Mouse (Mus musculus): Measurements from ENCODE around the gene Rala.
A peak's percentile ranks its signal among the peaks of the same experiment; 100 is the strongest.
"Not testable (repeated sequence)": the region's sequence is repeated elsewhere in the genome, so short reads cannot be mapped to it uniquely, and the experiment has no call there.

The Rala gene

GRCm38 (mm10) chr13:17944078-17944917 lies at the start of gene Rala:
Gene Rala (minus strand): TSS chr13:17944239.
- DNase-seq, result peak; percentile 95

- no peak for DNase-seq
Observed at GRCm38 (mm10) chr13:17993515-17993847, 49.4 kb upstream of the Rala start.

DNA sequence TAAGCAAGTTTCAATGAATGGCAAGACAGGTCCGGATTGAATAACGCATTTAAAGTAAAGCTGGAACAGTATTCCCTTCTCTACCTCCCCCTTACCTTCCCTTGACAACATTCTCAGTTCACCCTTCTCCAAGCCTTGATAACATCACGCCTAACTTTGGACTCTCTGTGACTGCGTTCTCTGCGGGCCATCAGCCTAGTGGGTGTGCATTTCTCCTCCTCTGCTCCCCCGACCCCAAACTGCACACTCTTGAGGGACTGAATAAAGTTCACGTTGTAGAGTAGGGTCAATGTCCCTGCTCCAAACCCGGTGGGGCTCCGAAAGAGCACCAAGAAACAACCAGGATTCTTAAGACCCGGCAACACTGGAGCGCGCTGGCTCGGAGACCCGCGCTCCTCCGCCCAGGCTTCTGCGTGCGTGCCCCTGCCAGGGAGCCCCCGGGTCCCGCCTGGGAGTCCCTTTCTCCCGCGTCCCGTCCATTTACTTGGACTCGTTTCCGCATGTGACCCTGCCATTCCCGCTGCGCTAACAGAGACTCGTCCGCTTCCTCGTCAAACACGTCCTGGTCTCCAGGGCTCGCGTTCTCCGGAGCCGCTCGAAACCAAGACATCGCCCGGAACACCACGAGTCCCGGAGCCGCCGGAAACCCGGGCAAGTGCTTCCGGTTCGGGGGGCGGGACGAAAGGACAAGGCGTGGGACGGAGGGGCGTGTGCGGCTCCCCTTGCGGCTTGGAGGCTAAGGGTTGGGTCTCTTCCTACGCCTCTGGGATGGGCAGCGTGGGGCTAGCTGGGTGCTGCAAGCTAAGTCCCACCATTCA lies 48.9 kb upstream of the Rala start, which contains the start of gene Yae1d1:
Yae1d1 (minus strand) TSS at position 653 of the 818 bp plus-strand sequence.
- peak; percentile 96 for DNase-seq

DNA sequence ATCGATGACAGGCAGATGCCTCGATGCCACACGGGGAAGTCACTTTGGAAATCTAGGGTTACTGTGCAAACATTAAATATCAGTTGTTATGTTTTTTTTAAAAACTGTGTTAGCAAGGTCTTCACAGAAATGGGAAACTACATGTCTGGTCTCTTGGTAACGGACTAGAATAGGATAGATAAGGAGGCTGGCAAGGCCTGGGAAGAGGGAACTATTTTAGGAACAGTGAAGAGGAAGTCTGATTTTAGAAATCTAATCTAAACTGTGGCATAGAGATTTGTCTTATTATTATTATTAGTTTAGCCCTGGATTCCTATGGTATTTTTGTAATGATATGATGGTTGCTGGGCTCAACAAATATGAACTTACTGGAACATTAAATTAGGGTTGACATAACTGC lies 48.0 kb upstream of the Rala start:
- no peak for DNase-seq

- DNase-seq, result peak; percentile 46
Observed at GRCm38 (mm10) chr13:17983194-17983593, 39.2 kb upstream of the Rala start.

DNA sequence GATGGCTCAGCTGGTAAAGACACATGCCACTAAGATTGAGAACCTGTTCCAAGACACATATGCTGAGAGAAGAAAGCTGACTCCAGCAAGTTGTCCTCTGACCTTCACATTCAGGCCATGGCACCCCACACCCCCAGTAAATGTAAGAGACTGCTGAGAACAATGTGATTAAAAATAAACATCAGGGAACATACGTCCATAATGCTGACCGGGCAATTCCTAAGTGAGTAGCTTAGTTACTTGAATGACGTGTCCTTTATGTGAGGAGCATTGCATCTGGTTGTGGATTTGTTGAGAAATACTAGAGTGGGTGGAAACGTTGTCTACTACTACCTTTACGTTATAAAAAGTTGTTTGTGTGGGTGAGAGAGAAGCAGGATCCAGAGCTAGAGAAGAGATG lies 38.6 kb upstream of the Rala start:
- no peak for DNase-seq

DNA sequence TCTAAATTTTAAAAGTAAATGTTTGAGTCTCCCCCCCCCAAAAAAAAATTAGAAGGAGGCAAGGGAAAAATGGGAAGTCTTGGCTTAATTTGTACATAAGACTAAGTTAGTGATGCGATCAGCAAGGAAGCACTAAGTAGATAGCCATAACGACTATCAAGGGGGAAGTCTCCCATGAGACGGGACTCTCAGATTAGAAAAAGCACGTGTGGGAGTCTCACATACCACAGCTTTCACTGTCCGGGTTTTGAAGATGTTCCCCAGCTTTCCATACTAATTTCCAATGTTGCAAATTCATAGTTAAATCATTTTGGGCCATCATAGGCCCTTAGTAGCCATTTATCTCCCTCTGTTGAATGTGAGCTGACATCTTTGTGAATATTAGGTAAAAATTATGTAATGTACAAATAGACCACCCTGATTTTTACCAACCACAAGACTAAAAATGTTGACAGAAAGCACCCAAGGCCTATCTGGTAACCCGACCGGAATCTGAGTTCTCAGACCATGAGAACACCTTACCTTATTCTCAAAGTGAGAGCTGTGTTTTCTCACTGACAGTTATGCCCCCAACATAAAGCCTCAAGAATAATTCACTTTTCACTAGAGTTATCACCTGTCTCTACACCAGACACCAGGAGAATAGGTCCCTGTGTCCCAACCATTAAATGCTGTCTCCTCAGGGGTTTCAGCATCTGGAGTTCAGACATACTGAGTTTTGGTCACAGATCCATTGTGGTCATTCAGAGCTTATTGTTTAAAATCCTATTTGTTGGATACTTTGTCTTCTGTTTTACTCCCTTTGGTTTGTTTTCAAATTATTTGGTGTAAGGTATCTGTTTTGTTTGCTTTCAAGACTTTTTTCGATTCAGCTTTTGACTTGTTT lies 33.1 kb upstream of the Rala start:
- no peak for DNase-seq

GRCm38 (mm10) chr13:17975891-17976290 lies 31.9 kb upstream of the Rala start:
- DNase-seq, result no peak

- no peak for DNase-seq
Observed at GRCm38 (mm10) chr13:17975457-17975856, 31.4 kb upstream of the Rala start.

- DNase-seq, result no peak
Observed at GRCm38 (mm10) chr13:17974734-17975133, 30.7 kb upstream of the Rala start.

DNA sequence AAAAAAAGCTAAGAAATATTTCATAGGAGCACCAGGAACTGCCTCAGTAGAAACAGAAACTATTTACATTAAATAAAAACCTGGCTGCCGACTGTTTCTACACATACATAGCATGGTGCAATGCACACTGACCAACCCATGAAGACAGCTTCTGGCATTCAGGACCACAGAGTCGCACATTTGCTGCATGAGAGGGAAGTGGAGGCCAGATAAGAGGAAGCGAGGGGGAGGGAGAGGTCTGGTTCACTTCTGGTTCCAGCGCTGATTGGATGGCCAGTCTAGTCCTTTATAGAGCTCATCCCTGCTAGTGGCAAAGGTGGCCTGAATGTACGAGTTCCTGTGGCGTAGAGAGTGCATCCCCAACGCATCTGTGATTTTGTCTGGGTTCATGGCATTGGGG lies 16.6 kb upstream of the Rala start:
- no peak for DNase-seq

- DNase-seq, result no peak
Observed at GRCm38 (mm10) chr13:17954282-17954681, 10.2 kb upstream of the Rala start.

DNA sequence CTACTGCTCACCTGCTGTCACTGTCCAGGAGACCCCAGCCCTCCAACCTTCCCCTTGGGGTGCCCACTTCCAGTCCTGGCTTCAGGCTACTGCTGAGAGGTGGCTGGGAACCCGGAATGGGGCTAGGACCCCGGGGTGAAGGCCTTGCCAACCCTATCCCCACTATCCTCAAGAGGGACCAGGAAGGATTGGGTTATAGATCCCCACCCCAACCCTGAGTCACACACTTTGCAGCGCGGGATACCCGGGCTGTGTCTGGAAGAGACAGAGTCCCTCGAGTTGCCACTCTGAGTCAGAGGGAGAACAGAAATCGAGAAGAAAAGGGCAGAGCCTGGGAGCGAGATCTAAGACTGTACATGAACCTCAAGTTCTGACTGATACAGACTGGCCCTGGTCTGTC lies 6.5 kb upstream of the Rala start:
- not testable (repeated sequence) for DNase-seq

GRCm38 (mm10) chr13:17949555-17949954 lies 5.5 kb upstream of the Rala start:
- no peak for DNase-seq

- DNase-seq, result peak; percentile 13
Observed at GRCm38 (mm10) chr13:17943306-17944077, 547 bp downstream of the Rala start.

GRCm38 (mm10) chr13:17942338-17942737 lies 1.7 kb downstream of the Rala start:
- DNase-seq, result no peak

DNA sequence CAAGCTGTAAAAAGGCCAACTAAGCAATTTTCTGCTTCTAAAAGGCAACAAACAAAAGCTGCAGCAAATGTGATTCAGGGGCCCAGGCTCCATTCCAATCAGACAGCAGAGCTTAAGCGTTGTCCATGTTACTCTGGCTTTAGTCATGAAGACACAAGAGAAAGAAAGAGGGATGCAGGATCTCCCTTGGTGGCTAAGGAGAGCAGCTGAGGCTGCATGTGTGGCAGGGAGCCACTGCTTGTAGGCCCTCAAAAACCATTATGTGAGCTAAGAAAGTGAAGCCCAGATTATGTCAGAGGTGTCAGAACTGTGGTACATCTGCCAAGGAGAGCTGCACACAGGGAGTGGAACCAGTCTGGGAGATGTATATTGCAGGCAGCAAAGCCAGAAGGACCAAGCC lies 36.7 kb downstream of the Rala start:
- peak; percentile 37 for DNase-seq

GRCm38 (mm10) chr13:17901474-17901873 lies 42.6 kb downstream of the Rala start:
- no peak for DNase-seq

DNA sequence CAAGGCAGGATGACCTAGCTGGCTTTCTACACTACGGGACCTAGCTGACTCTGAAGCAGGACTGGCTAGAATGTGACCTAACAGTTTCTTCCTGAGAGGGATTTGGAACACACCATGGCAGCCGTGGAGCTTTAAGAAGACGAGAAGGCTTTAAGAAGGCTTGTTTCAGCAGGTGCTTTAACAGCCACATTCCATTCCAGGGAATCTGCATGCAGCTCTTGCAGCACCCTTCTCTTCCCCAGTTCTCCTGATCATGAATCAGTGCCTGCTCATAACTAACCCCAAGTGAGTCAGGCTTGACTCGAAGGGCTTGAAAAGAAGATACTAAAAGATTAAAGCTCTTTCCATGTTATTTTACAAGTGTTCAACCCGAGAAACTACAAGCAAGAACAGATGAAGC lies 43.4 kb downstream of the Rala start:
- DNase-seq, result no peak

GRCm38 (mm10) chr13:17897040-17897439 lies 47.0 kb downstream of the Rala start:
- no peak for DNase-seq

DNA sequence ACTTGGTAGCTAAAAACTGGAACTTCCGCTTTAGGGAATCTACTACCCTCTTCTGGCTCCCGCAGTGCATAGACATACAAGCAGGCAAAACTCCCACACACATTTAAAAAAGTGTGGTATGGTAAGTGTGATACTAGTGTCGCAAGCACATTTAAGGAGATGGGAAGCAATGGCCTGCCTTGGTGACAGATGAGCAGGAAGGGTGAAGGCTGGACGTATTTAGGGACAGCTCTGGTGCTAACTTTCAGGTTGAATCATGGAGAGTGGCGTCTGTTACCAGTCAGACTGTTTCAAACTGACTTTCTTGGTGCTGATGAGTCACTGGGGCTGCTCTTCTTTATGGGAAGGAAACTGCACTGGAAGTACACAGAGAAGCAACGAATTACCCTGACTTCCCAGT lies 52.5 kb downstream of the Rala start:
- DNase-seq, result no peak

DNA sequence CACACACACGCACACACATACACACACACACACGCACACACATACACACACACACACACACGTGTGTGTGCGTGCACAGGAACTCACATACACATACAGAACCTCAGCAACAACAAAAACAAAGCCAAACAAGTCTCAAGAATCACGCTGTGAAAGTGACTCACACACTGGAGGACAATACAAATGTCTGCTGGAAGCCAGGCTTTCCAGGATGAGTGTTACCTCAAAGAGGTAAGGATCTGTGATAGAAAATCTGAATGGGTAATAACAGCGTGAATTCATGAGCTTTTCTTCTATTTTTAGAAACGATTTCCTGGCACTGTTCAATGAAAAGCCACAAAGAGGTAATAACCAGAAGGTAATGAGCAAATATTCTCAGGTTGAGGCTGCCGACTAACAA lies 59.8 kb downstream of the Rala start:
- no peak for DNase-seq

Measured in lung, postnatal 14 days (tissue).